Mouse (Mus musculus) lung, embryonic 16.5 days (tissue): ENCODE data around the gene Hdgfl3. TPM values are rescaled to one million over a fixed set of nuclear protein-coding genes. Genes with fewer than 3 reads are reported as not detected.

Source experiments
- ATAC-seq: fragments of 200-750 bp; cut with Nextera tagmentation; 2 replicates; pipeline ENCODE4 v1.8.0; 2017; ENCODE audit warnings: low read depth, mild to moderate bottlenecking, moderate library complexity
- H3K27ac ChIP-seq: fragments of 300-500 bp; sonication (generic); 2 replicates; pipeline ENCODE4 v1.5.1; 2014; ENCODE audit warnings: mild to moderate bottlenecking, control low read depth, low read length
- H3K27me3 ChIP-seq: fragments of 300-500 bp; sonication (generic); 2 replicates; pipeline ENCODE4 v1.6.1; 2014; ENCODE audit warnings: low read depth, low read length, mixed read lengths; ENCODE audit not compliant: control insufficient read depth, insufficient read depth
- H3K36me3 ChIP-seq: fragments of 300-500 bp; sonication (generic); 2 replicates; pipeline ENCODE4 v1.6.1; 2014; ENCODE audit warnings: low read length; ENCODE audit not compliant: control insufficient read depth, insufficient read depth
- H3K4me1 ChIP-seq: fragments of 300-500 bp; sonication (generic); replicated peaks from 2 replicates; pipeline ENCODE4 v1.6.1; 2014; ENCODE audit warnings: low read length, mixed read lengths; ENCODE audit not compliant: control insufficient read depth, insufficient read depth
- H3K4me2 ChIP-seq: fragments of 300-500 bp; sonication (generic); 2 replicates; pipeline ENCODE4 v1.6.1; 2014; ENCODE audit warnings: low read depth, low read length, control low read depth
- H3K4me3 ChIP-seq: fragments of 300-500 bp; sonication (generic); 2 replicates; pipeline ENCODE4 v1.5.1; 2014; ENCODE audit warnings: mild to moderate bottlenecking, low read length, control low read depth
- H3K9ac ChIP-seq: fragments of 300-500 bp; sonication (generic); 2 replicates; pipeline ENCODE4 v1.6.1; 2014; ENCODE audit warnings: low read length, control low read depth
- H3K9me3 ChIP-seq: fragments of 300-500 bp; sonication (generic); 2 replicates; pipeline ENCODE4 v1.6.1; 2016; ENCODE audit warnings: low read length; ENCODE audit not compliant: control insufficient read depth
- WGBS: fragments of 180-500 bp; shearing (Covaris S2); extraction: QIAGEN DNeasy Blood & Tissue Kit; methylation state at CpG from one replicate; pipeline ENCODE4 v1.1.7; 2014; 5-methylcytosine and 5-hydroxymethylcytosine counted together
- polyA plus RNA-seq: library from polyadenylated mRNA; unstranded; fragments of >200 nt; fragmentation: Nextera tagmentation; extraction: Ambion mirVana; gene quantifications from 2 replicates; pipeline ENCODE4 v1.2.1, GENCODE M21; 2015

The Hdgfl3 gene
- polyA plus RNA-seq, 1 experiment from 2014 or later, result 7.4 TPM

GRCm38 (mm10) chr7:81954208-81954846 is 20.1 kb upstream of the Hdgfl3 start:
- Histone ChIP-seq H3K4me2 (no peak overlapping the region), H3K9me3 (no peaks in the 10 kb centered on the region), H3K4me1 (no peaks in the 10 kb centered on the region), H3K27me3 (no peaks in the 10 kb centered on the region), H3K4me3 (no peak overlapping the region), H3K36me3 (no peaks in the 10 kb centered on the region), H3K9ac (no peak overlapping the region), H3K27ac (no peak overlapping the region)
- ATAC-seq, result no peak

GRCm38 (mm10) chr7:81950499-81950898 is 16.2 kb upstream of the Hdgfl3 start:
- Histone ChIP-seq H3K4me3 (no peak overlapping the region), H3K9ac (no peak overlapping the region), H3K36me3 (no peaks in the 10 kb centered on the region), H3K4me2 (no peak overlapping the region), H3K27ac (no peak overlapping the region), H3K9me3 (no peaks in the 10 kb centered on the region), H3K27me3 (no peaks in the 10 kb centered on the region), H3K4me1 (no peaks in the 10 kb centered on the region)
- no peak for ATAC-seq
- WGBS, result 69% methylated on average over 2 of the region's 2 CpGs

- 27% methylated on average over 4 of the region's 4 CpGs for WGBS
- Histone ChIP-seq H3K4me3 (no peak overlapping the region), H3K9ac (no peak overlapping the region), H3K4me2 (no peak overlapping the region), H3K4me1 (no peaks in the 10 kb centered on the region), H3K27ac (no peak overlapping the region), H3K36me3 (no peaks in the 10 kb centered on the region), H3K27me3 (no peaks in the 10 kb centered on the region), H3K9me3 (no peaks in the 10 kb centered on the region)
- no peak for ATAC-seq
Measured at GRCm38 (mm10) chr7:81945398-81945797, 11.1 kb upstream of the Hdgfl3 start.

GRCm38 (mm10) chr7:81934806-81935205 is 533 bp upstream of the Hdgfl3 start:
- WGBS, result 12% methylated on average over 5 of the region's 5 CpGs
- Histone ChIP-seq H3K4me1 (no peaks in the 10 kb centered on the region; the same call in 1 of the 2 replicates), H3K36me3 (no peaks in the 10 kb centered on the region), H3K9ac (peak overlapping the region; percentile 80), H3K4me3 (peak overlapping the region; percentile 77), H3K4me2 (peak overlapping the region; percentile 87), H3K27me3 (peaks cover 32% of the 10 kb centered on the region), H3K9me3 (no peaks in the 10 kb centered on the region), H3K27ac (no peak overlapping the region)
- ATAC-seq, result no peak

- peaks cover 32% of the 10 kb centered on the region for H3K27me3 ChIP-seq
- H3K9ac ChIP-seq, result peak overlapping the region; percentile 80
- no peaks in the 10 kb centered on the region for H3K36me3 ChIP-seq
- peak; percentile 83 for ATAC-seq
- H3K27ac ChIP-seq, result peak overlapping the region; percentile 50
- H3K4me3 ChIP-seq, result peak overlapping the region; percentile 77
- peak overlapping the region; percentile 87 for H3K4me2 ChIP-seq
- under 1% methylated on average over 91 of the region's 103 CpGs for WGBS
- no peaks in the 10 kb centered on the region; the same call in 1 of the 2 replicates for H3K4me1 ChIP-seq
- no peaks in the 10 kb centered on the region for H3K9me3 ChIP-seq
Measured at GRCm38 (mm10) chr7:81933601-81934266, 539 bp downstream of the Hdgfl3 start.

GRCm38 (mm10) chr7:81933061-81933600 is 1.1 kb downstream of the Hdgfl3 start:
- Histone ChIP-seq H3K27ac (no peak overlapping the region), H3K36me3 (no peaks in the 10 kb centered on the region), H3K4me3 (peak overlapping the region; percentile 77), H3K9ac (peak overlapping the region; percentile 80), H3K4me1 (no peaks in the 10 kb centered on the region; the same call in 1 of the 2 replicates), H3K4me2 (peak overlapping the region; percentile 87), H3K9me3 (no peaks in the 10 kb centered on the region), H3K27me3 (peaks cover 32% of the 10 kb centered on the region)
- no peak for ATAC-seq
- 4% methylated on average over 23 of the region's 23 CpGs for WGBS

- 29% methylated on average over 5 of the region's 5 CpGs for WGBS
- Histone ChIP-seq H3K9ac (no peak overlapping the region), H3K4me2 (peak overlapping the region; percentile 87), H3K4me1 (no peaks in the 10 kb centered on the region; the same call in 1 of the 2 replicates), H3K27ac (no peak overlapping the region), H3K4me3 (peak overlapping the region; percentile 77), H3K27me3 (peaks cover 32% of the 10 kb centered on the region), H3K36me3 (no peaks in the 10 kb centered on the region), H3K9me3 (no peaks in the 10 kb centered on the region)
- ATAC-seq, result no peak
Measured at GRCm38 (mm10) chr7:81932521-81933045, 1.7 kb downstream of the Hdgfl3 start.

GRCm38 (mm10) chr7:81928998-81929397 is 5.3 kb downstream of the Hdgfl3 start:
- no peak for ATAC-seq
- WGBS, result 74% methylated on average over 7 of the region's 7 CpGs

GRCm38 (mm10) chr7:81921379-81921952 is 12.8 kb downstream of the Hdgfl3 start:
- H3K4me3 ChIP-seq, result no peak overlapping the region
- 63% methylated on average over 1 of the region's 1 CpGs for WGBS
- no peaks in the 10 kb centered on the region for H3K9me3 ChIP-seq
- H3K27ac ChIP-seq, result no peak overlapping the region
- H3K4me2 ChIP-seq, result no peak overlapping the region
- H3K9ac ChIP-seq, result no peak overlapping the region
- no peaks in the 10 kb centered on the region for H3K4me1 ChIP-seq
- no peaks in the 10 kb centered on the region for H3K36me3 ChIP-seq
- no peak for ATAC-seq
- no peaks in the 10 kb centered on the region for H3K27me3 ChIP-seq

More at GRCm38 (mm10) chr7:81928998-81929397, 5.3 kb downstream of the Hdgfl3 start:
- Histone ChIP-seq H3K9me3 (no peaks in the 10 kb centered on the region), H3K27ac (no peak overlapping the region), H3K27me3 (peaks cover 11% of the 10 kb centered on the region; the same call in 1 of the 2 replicates), H3K36me3 (no peaks in the 10 kb centered on the region), H3K4me2 (no peak overlapping the region), H3K4me3 (no peak overlapping the region), H3K9ac (no peak overlapping the region), H3K4me1 (no peaks in the 10 kb centered on the region; the same call in 1 of the 2 replicates)
